Mouse (Mus musculus) small intestine, adult 10 weeks (tissue): Measurements from ENCODE around the gene Npas2. TPM values are rescaled to one million over a fixed set of nuclear protein-coding genes. Genes with fewer than 3 reads are reported as not detected.

ENCODE experiments used
- polyA plus RNA-seq: library from polyadenylated mRNA; stranded (reverse); fragments of 350-450 nt; fragmentation: Illumina TruSeq; extraction: RNeasy Lipid Tissue Mini Kit (QIAGEN cat#74804); gene quantifications from one replicate; pipeline ENCODE4 v1.2.3, GENCODE M21; 2014; ENCODE audit warnings: low replicate concordance

Gene Npas2
- polyA plus RNA-seq, result 12.3 TPM

DNA sequence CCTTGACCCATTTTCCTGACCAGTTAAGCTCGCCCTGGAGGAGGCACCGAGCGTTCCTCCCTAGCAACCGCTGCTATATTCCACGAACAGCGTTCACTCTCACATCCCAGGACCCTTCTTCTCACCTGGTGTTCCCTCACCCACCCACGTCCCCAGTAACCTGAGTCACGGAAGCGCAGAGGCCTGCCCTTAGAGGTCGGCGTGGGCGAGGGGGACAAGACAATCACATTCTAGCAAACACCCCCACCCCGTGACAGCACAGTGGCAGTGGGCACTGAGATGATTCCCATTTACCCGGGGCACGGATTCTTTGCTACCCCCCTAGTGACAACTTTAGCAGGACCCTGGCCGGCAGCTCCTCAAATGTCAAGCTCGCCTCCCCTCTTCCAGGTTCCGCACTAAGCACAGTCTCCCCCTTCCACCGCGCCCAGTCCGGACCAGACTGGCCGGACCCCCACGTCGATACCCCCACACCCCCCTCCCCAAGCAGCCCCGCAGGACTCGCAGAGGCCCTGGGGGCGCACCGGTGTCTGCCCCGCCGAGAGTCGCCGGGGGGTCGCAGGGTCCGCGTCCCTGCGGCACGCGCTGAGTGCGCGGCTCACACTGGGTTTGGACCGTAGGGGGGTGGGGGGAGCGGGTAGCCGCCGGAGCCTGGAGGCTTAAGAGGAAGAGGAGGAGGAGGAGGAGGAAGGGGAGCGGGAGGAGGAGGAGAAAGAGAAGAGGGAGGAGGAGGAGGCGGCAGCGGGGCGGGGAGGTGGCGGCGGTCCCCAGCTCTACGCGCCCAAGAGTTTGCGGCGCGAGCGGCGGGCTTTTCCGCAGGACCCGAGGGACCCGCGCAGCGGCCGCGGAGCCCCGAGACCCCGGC is at the start of gene Npas2:
Gene Npas2, plus strand, starts transcription at position 735 of the 865 bp plus-strand sequence.

DNA sequence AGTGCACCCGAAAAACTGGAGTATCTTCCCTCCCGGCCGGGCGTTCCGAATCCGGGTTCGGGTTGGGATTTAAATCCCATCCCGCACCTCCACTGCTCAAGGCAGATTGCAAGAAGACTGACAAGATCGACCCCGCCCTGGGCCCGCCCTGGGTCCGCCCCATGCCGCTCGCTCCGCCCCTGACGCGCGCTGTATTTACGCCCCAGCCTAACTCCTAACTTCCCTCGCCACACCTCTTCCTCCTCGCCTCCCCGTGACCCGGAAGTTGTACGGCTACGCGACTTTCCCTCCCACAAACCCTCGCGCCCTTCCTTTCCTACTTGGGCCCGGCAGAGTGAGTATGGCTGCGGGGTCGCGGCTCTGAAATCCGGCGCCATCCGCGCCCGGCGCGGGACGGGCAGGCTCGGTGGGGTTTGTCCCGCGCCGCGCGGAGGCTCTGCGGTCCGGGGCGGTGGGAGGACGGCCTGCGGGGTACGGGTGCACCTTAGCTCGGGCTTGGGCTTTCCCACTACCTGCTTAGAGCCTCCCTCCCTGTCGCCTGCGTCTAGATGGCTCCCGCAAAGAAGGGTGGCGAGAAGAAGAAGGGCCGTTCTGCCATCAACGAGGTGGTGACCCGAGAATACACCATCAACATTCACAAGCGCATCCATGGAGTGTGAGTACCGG is 174.2 kb downstream of the Npas2 start, which contains the start of gene Rpl31:
Gene Rpl31, plus strand, starts transcription at position 242 of the 666 bp plus-strand sequence.

Other genes with a start within 250 kb of the Npas2 start
- 104 TPM for gene Pdcl3, start 208.1 kb upstream of the Npas2 start, polyA plus RNA-seq
- gene Rpl31, start 174.1 kb downstream of the Npas2 start, polyA plus RNA-seq, result 117 TPM